Mouse (Mus musculus) small intestine, adult 2 months (tissue): ENCODE data around the gene Cntn4.

Experiments used
- CTCF ChIP-seq: fragments of 200-500 bp; IDR thresholded peaks from 2 replicates; pipeline ENCODE4 v1.5.1; 2012; ENCODE audit warnings: low read depth, mild to moderate bottlenecking, control low read depth, inconsistent platforms, low read length, moderate library complexity, mixed read lengths; ENCODE audit not compliant: insufficient replicate concordance, insufficient read length; ENCODE audit errors: extremely low read depth
- POLR2A ChIP-seq: fragments of 200-500 bp; IDR thresholded peaks from 2 replicates; pipeline ENCODE4 v1.6.1; 2012; ENCODE audit warnings: low read depth, mild to moderate bottlenecking, control low read depth, inconsistent platforms, low read length, moderate library complexity

DNA sequence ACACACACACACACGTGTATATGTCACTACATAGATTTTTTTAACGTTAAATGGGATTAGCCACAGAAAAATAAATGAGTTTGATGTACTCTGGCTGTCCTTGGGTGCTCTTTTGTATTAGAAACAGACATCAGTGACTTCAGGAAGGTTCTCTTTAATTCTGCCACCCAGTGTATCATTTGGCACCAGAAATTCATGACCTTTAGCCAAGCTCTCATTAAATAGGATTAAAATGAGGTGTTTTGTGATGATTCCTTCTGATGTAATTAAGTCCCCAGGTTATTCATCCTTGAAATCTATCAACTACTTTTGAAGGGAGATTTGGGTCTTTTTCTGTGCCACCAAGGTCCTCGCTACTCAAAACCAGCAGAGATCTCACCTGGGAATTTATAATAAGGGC is 763.8 kb downstream of the Cntn4 start:
- TF ChIP-seq CTCF (no peak), POLR2A (no peak)
